Mouse (Mus musculus): ENCODE measurements around the gene Atp9a.

DNA sequence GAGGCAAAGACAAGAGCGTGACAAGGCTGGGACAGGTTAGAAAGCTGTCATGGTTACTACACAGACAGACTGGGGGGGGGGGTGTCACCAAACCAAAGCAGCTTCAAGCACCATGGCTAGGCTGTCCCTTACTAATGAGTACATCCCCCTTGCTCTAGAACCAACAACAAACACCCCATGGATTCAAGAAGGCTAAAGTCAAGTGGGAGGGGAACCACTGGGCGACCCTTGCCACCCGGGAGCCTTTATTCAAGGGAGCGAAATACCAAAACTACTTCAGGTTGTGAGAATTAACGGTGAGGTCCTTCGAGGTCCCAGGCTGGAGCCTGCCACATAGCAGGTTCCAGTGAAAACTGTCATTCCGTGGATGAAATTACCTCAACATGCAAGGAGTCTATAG, 21.6 kb upstream of the Atp9a start:
- TF ChIP-seq CTCF (IDR thresholded peaks at IDR 0.05; ENCODE audit: borderline replicate concordance, insufficient read depth, low read length) (no peak), POLR2A (IDR thresholded peaks at IDR 0.05; ENCODE audit: low read depth, low read length) (no peak)
